Mouse (Mus musculus): ENCODE measurements around the gene Taar1. TPM values are rescaled to one million over a fixed set of nuclear protein-coding genes. Genes with fewer than 3 reads are reported as not detected.

Taar1 gene
- polyA plus RNA-seq, 2 experiments from 2014 or later, result not detected

Other genes with a start within 250 kb of the Taar1 start
- gene Rps12, start 133.1 kb upstream of the Taar1 start, polyA plus RNA-seq (2017; shearing (Covaris generic)), result 100 to 1,000 TPM; 116 to 930 TPM
- under 1 TPM in 1 of 2 experiments, not detected in 1; 0.25 TPM for gene Slc18b1, start 123.4 kb upstream of the Taar1 start, polyA plus RNA-seq (2017; shearing (Covaris generic))
- gene Vnn3, start 68.9 kb upstream of the Taar1 start, polyA plus RNA-seq (2017; shearing (Covaris generic)), result not detected
- not detected for gene Vnn1, start 25.7 kb upstream of the Taar1 start, polyA plus RNA-seq (2017; shearing (Covaris generic))
- not detected for gene Taar2, start 18.2 kb downstream of the Taar1 start, polyA plus RNA-seq (2017; shearing (Covaris generic))
- gene Taar3, start 29.2 kb downstream of the Taar1 start, polyA plus RNA-seq (2017; shearing (Covaris generic)), result not detected
- gene Taar4, start 40.1 kb downstream of the Taar1 start, polyA plus RNA-seq (2017; shearing (Covaris generic)), result not detected
- not detected for gene Taar5, start 50.4 kb downstream of the Taar1 start, polyA plus RNA-seq (2017; shearing (Covaris generic))
- gene Taar6, start 65.3 kb downstream of the Taar1 start, polyA plus RNA-seq (2017; shearing (Covaris generic)), result not detected
- gene Taar7a, start 73.1 kb downstream of the Taar1 start, polyA plus RNA-seq (2017; shearing (Covaris generic)), result not detected
- gene Taar7b, start 79.6 kb downstream of the Taar1 start, polyA plus RNA-seq (2017; shearing (Covaris generic)), result not detected
- not detected for gene Taar7d, start 106.9 kb downstream of the Taar1 start, polyA plus RNA-seq (2017; shearing (Covaris generic))
- not detected for gene Taar7e, start 117.3 kb downstream of the Taar1 start, polyA plus RNA-seq (2017; shearing (Covaris generic))
- gene Taar7f, start 129.2 kb downstream of the Taar1 start, polyA plus RNA-seq (2017; shearing (Covaris generic)), result not detected
- not detected for gene Taar8a, start 156.1 kb downstream of the Taar1 start, polyA plus RNA-seq (2017; shearing (Covaris generic))
- gene Taar8b, start 171.9 kb downstream of the Taar1 start, polyA plus RNA-seq (2017; shearing (Covaris generic)), result not detected
- not detected for gene Taar8c, start 181.6 kb downstream of the Taar1 start, polyA plus RNA-seq (2017; shearing (Covaris generic))
- not detected for gene Taar9, start 189.2 kb downstream of the Taar1 start, polyA plus RNA-seq (2017; shearing (Covaris generic))
- 10 to 100 TPM; 23.3 to 33.2 TPM for gene Stx7, start 228.9 kb downstream of the Taar1 start, polyA plus RNA-seq (2017; shearing (Covaris generic))